Mouse (Mus musculus) left cerebral cortex, adult 6 months (tissue): Measurements from ENCODE around the gene Kcnip1. TPM values are rescaled to one million over a fixed set of nuclear protein-coding genes. Genes with fewer than 3 reads are reported as not detected.

Experiments used
- long read RNA-seq, 2 experiments: library from polyadenylated mRNA; unstranded; transcript quantifications; one replicate each; pipeline ENCODE4 v2.0.0; 2019 to 2020
- polyA plus RNA-seq: library from polyadenylated mRNA; unstranded; fragments of <200 nt; fragmentation: Nextera tagmentation; gene quantifications from 2 replicates; pipeline ENCODE4 v1.2.3, GENCODE M21; 2021

Gene Kcnip1
- polyA plus RNA-seq, result 27.2 and 39.0 TPM in 2 replicates
- long read RNA-seq, experiment 1, transcript Kcnip1-201 (8 exons, 1,749 nt), result major isoform, 62 of 142 reads
- long read RNA-seq, experiment 1, transcript Kcnip1-203 (9 exons, 1,840 nt), result major isoform, 62 of 142 reads
- long read RNA-seq, experiment 1, partial matches to known transcripts, result 4 of 142 reads
- long read RNA-seq, experiment 1, other reads (novel, unspliced or antisense), result 12 of 142 reads
- long read RNA-seq, experiment 2, transcript Kcnip1-201 (8 exons, 1,749 nt), result minor isoform, 7 of 29 reads
- long read RNA-seq, experiment 2, transcript Kcnip1-203 (9 exons, 1,840 nt), result major isoform, 12 of 29 reads
- long read RNA-seq, experiment 2, partial matches to known transcripts, result 3 of 29 reads
- long read RNA-seq, experiment 2, other reads (novel, unspliced or antisense), result 7 of 29 reads

DNA sequence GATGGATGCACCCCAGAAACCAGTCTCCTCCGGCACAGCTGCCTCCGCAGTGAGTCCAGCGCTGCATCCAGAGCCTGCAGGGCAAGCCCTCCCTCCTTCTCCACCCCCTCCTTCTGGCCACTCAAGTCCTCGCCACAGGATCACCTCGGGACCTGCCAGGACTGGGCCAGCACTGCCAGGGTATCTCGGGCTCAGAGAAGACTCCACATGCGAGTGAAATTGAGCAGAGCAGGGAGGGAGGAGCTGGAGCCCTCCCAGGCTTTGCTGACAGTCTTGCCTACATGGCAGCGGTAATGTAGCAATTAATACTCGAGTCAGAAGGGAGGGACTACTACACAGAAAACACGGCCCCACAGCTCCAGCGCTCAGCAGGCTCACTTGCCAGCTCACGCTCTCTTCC lies at the start of gene Kcnip1:
Gene Kcnip1 (minus strand): TSS at position 215 of the 400 bp plus-strand sequence.

GRCm38 (mm10) chr11:33962688-33963407 lies 30.1 kb downstream of the Kcnip1 start, which contains the start of gene Kcnmb1:
Gene Kcnmb1, plus strand, starts transcription at chr11:33963013.

GRCm38 (mm10) chr11:33598986-33599385 lies 394.0 kb downstream of the Kcnip1 start, which contains the start of gene D130052B06Rik:
Gene D130052B06Rik, plus strand, starts transcription at chr11:33599302.

Other genes with a start within 250 kb of the Kcnip1 start
- gene Kcnmb1, start 30.1 kb downstream of the Kcnip1 start, polyA plus RNA-seq, result 0.35 and 0.42 TPM in 2 replicates
- gene Lcp2, start 53.8 kb upstream of the Kcnip1 start, polyA plus RNA-seq, result 1.1 and 2.4 TPM in 2 replicates
- not detected in 2 replicates for gene 4930469K13Rik, start 105.4 kb upstream of the Kcnip1 start, polyA plus RNA-seq
- 0.06 and 0.09 TPM in 2 replicates for gene Foxi1, start 214.9 kb upstream of the Kcnip1 start, polyA plus RNA-seq